Mouse (Mus musculus) lung, embryonic 14.5 days (tissue): ENCODE measurements around the gene Cdh18. TPM values are rescaled to one million over a fixed set of nuclear protein-coding genes. Genes with fewer than 3 reads are reported as not detected.

ENCODE experiments used
- ATAC-seq: fragments of 200-750 bp; cut with Nextera tagmentation; 2 replicates; pipeline ENCODE4 v1.8.0; 2017; ENCODE audit warnings: mild to moderate bottlenecking, moderate TSS enrichment, moderate library complexity; ENCODE audit not compliant: insufficient read depth
- DNase-seq: peaks from one replicate; pipeline ENCODE4 v3.0.0-alpha.2; 2015
- H3K27ac ChIP-seq: fragments of 300-500 bp; sonication (generic); 2 replicates; pipeline ENCODE4 v1.5.1; 2014; ENCODE audit warnings: low read depth, mild to moderate bottlenecking, moderate library complexity
- H3K27me3 ChIP-seq: fragments of 300-500 bp; sonication (generic); 2 replicates; pipeline ENCODE4 v1.6.1; 2014; ENCODE audit warnings: low read length, control low read depth; ENCODE audit not compliant: insufficient read depth
- H3K36me3 ChIP-seq: fragments of 300-500 bp; sonication (generic); 2 replicates; pipeline ENCODE4 v1.6.1; 2014; ENCODE audit warnings: control low read depth; ENCODE audit not compliant: insufficient read depth
- H3K4me1 ChIP-seq: fragments of 300-500 bp; sonication (generic); 2 replicates; pipeline ENCODE4 v1.6.1; 2014; ENCODE audit warnings: antibody characterized with exemption, control low read depth; ENCODE audit not compliant: insufficient read depth
- H3K4me2 ChIP-seq: fragments of 300-500 bp; sonication (generic); 2 replicates; pipeline ENCODE4 v1.6.1; 2014; ENCODE audit warnings: mild to moderate bottlenecking
- H3K4me3 ChIP-seq: fragments of 300-500 bp; sonication (generic); 2 replicates; pipeline ENCODE4 v1.5.1; 2014; ENCODE audit warnings: low read depth, low read length
- H3K9ac ChIP-seq: fragments of 300-500 bp; sonication (generic); 2 replicates; pipeline ENCODE4 v1.6.1; 2014
- H3K9me3 ChIP-seq: fragments of 300-500 bp; sonication (generic); 2 replicates; pipeline ENCODE4 v1.6.1; 2016; ENCODE audit warnings: low read depth, low read length, control low read depth
- CTCF ChIP-seq: IDR thresholded peaks from 2 replicates; pipeline ENCODE4 v1.5.1; 2016; ENCODE audit warnings: antibody characterized with exemption, low read depth
- WGBS: fragments of 180-500 bp; shearing (Covaris S2); extraction: QIAGEN DNeasy Blood & Tissue Kit; methylation state at CpG from one replicate; pipeline ENCODE4 v1.1.7; 2014; 5-methylcytosine and 5-hydroxymethylcytosine counted together
- polyA plus RNA-seq: library from polyadenylated mRNA; unstranded; fragments of >200 nt; fragmentation: Nextera tagmentation; extraction: Ambion mirVana; gene quantifications from 2 replicates; pipeline ENCODE4 v1.2.1, GENCODE M21; 2014

The Cdh18 gene
- polyA plus RNA-seq, 1 experiment from 2014 or later: 0.51 TPM

GRCm38 (mm10) chr15:23351078-23351477 lies 802.3 kb downstream of the Cdh18 start:
- WGBS: 74% methylated on average over 2 of the region's 2 CpGs
- DNase-seq (no peak), ATAC-seq (no peak)
- no peak for TF ChIP-seq CTCF
- Histone ChIP-seq H3K27me3 (no peaks in the 10 kb centered on the region), H3K9ac (no peak overlapping the region), H3K4me1 (no peaks in the 10 kb centered on the region), H3K4me3 (no peak overlapping the region), H3K27ac (no peak overlapping the region), H3K4me2 (no peak overlapping the region), H3K9me3 (no peaks in the 10 kb centered on the region), H3K36me3 (no peaks in the 10 kb centered on the region)

DNA sequence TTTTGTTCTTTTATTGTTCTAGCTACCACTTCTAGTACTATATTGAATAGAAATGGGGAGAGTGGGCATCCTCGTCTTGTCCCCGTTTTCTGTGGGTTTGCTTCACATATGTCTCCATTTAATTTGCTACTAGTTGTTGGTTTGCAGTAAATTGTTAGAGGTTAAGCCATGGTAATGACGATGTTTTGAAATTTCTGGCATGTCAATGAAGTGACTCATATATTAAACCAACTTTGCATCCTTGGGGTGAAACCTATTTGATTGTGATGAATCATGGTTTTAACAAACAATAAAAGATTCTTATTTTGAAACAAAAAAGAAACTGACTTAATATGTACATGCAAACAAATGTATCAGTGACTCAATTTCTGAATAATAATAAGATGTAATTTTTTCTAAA lies 817.5 kb downstream of the Cdh18 start:
- WGBS: 90% methylated on average over 3 of the region's 3 CpGs
- Histone ChIP-seq H3K9me3 (no peaks in the 10 kb centered on the region), H3K9ac (no peak overlapping the region), H3K27me3 (no peaks in the 10 kb centered on the region), H3K4me3 (no peak overlapping the region), H3K27ac (no peak overlapping the region), H3K36me3 (no peaks in the 10 kb centered on the region), H3K4me1 (no peaks in the 10 kb centered on the region), H3K4me2 (no peak overlapping the region)
- TF ChIP-seq CTCF: no peak
- ATAC-seq (no peak), DNase-seq (no peak)

DNA sequence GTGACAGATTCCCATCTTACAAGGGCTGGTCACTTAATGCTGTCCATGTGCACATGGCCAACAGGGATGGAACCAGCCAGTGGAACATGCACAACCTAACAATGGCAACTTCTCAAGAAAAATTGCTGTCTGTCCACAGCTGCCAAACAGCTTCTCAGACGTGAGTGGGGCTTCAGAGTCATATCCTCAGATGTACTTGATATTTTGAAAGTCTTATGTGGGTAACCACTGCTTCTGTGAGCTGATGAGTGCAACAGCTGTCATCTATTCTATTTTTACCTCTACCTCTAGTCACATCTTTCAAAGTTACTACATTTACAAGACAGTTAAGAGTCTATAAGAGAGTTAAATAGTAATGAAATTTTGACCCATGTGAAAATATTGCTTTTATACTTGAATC lies 818.9 kb downstream of the Cdh18 start:
- H3K9ac ChIP-seq: no peak overlapping the region
- H3K27ac ChIP-seq: no peak overlapping the region
- DNase-seq (no peak), ATAC-seq (no peak)
- no peak for TF ChIP-seq CTCF
- WGBS: 53% methylated on average over 1 of the region's 1 CpGs
- no peaks in the 10 kb centered on the region for H3K9me3 ChIP-seq
- no peaks in the 10 kb centered on the region for H3K27me3 ChIP-seq
- no peaks in the 10 kb centered on the region for H3K4me1 ChIP-seq
- no peak overlapping the region for H3K4me2 ChIP-seq
- H3K36me3 ChIP-seq: no peaks in the 10 kb centered on the region
- no peak overlapping the region for H3K4me3 ChIP-seq

DNA sequence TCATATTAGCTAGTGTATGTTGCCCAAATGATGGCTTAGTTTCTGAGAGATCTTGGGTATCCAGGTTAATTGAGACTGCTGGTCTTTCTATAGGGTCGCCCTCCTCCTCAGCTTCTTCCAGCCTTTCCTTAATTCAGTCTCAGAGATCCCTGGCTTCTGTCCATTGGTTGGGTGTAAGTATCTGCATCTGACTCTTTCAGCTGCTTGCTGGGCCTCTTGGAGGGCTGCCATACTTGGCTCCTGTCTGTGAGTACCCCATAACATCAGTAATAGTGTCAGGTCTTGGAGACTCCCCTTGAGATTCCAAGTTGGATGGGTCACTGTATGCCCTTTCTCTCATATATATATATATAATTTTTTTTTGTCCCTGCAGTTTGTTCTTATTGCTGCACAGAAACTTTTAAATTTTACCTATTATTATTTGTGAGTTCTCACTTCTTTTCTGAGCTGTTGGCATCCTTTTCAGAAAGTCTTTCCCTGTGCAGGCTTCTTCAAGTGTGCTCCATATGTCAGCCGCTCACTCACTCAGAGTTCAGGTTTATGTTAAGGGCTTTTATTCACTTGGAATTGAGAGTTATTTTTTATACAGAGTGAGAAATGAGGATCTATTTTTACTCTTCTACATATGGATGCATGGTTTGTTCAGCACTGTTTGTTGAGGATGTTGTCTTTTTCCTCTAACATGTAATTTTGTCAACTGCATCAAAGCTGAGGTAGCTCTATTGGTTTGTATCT lies 829.4 kb downstream of the Cdh18 start:
- H3K4me1 ChIP-seq: no peaks in the 10 kb centered on the region
- H3K27me3 ChIP-seq: no peaks in the 10 kb centered on the region
- no peaks in the 10 kb centered on the region for H3K9me3 ChIP-seq
- H3K36me3 ChIP-seq: no peaks in the 10 kb centered on the region
- TF ChIP-seq CTCF: no peak
- H3K27ac ChIP-seq: no peak overlapping the region
- no peak overlapping the region for H3K4me2 ChIP-seq
- WGBS: 79% methylated on average over 2 of the region's 2 CpGs
- H3K4me3 ChIP-seq: no peak overlapping the region
- ATAC-seq (no peak), DNase-seq (no peak)
- no peak overlapping the region for H3K9ac ChIP-seq

GRCm38 (mm10) chr15:23385816-23386215 lies 837.0 kb downstream of the Cdh18 start:
- WGBS: 48% methylated on average over 4 of the region's 4 CpGs
- ATAC-seq: no peak
- DNase-seq: no peak

GRCm38 (mm10) chr15:23396646-23397045 lies 847.8 kb downstream of the Cdh18 start:
- ATAC-seq: no peak
- H3K4me1 ChIP-seq: no peaks in the 10 kb centered on the region
- H3K36me3 ChIP-seq: no peaks in the 10 kb centered on the region
- TF ChIP-seq CTCF: no peak
- no peak overlapping the region for H3K4me3 ChIP-seq
- no peak overlapping the region for H3K9ac ChIP-seq
- H3K4me2 ChIP-seq: no peak overlapping the region
- no peak overlapping the region for H3K27ac ChIP-seq
- H3K27me3 ChIP-seq: no peaks in the 10 kb centered on the region
- H3K9me3 ChIP-seq: no peaks in the 10 kb centered on the region
- DNase-seq: no peak

More at GRCm38 (mm10) chr15:23385816-23386215, 837.0 kb downstream of the Cdh18 start:
- Histone ChIP-seq H3K9ac (no peak overlapping the region), H3K4me1 (no peaks in the 10 kb centered on the region), H3K9me3 (no peaks in the 10 kb centered on the region), H3K27me3 (no peaks in the 10 kb centered on the region), H3K36me3 (no peaks in the 10 kb centered on the region), H3K4me2 (no peak overlapping the region), H3K4me3 (no peak overlapping the region), H3K27ac (no peak overlapping the region)
- TF ChIP-seq CTCF: no peak

DNA sequence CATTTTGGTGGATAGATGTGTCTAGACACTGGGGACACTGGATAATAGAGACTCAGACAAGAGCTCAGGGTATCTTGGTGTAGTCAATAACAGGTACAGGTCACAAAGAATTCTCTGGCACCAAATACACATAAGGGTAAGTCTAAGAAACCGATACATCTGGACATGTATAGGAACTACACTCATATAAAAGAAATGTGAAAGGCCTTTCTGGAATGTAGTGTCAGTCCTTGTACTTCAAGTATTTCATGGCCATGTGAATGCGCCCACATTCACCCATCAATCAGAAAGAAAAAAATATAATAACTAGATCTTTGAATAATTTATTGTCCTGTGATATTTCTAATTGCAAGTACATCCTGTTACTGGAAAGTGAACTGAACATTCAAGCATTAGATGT lies 855.0 kb downstream of the Cdh18 start:
- DNase-seq (no peak), ATAC-seq (no peak)
- Histone ChIP-seq H3K36me3 (no peaks in the 10 kb centered on the region), H3K4me3 (no peak overlapping the region), H3K9ac (no peak overlapping the region), H3K27ac (no peak overlapping the region), H3K27me3 (no peaks in the 10 kb centered on the region), H3K4me2 (no peak overlapping the region), H3K9me3 (no peaks in the 10 kb centered on the region), H3K4me1 (no peaks in the 10 kb centered on the region)
- TF ChIP-seq CTCF: no peak
- WGBS: 85% methylated on average over 2 of the region's 2 CpGs

GRCm38 (mm10) chr15:23408256-23408655 lies 859.4 kb downstream of the Cdh18 start:
- Histone ChIP-seq H3K4me2 (no peak overlapping the region), H3K4me3 (no peak overlapping the region), H3K27ac (no peak overlapping the region), H3K36me3 (no peaks in the 10 kb centered on the region), H3K27me3 (no peaks in the 10 kb centered on the region), H3K9ac (no peak overlapping the region), H3K4me1 (no peaks in the 10 kb centered on the region), H3K9me3 (no peaks in the 10 kb centered on the region)
- WGBS: 84% methylated on average over 1 of the region's 1 CpGs
- TF ChIP-seq CTCF: no peak
- DNase-seq (no peak), ATAC-seq (no peak)
